Mouse (Mus musculus): ENCODE results near the gene Ufsp1.
A peak's percentile ranks its signal among the peaks of the same experiment; 100 is the strongest.

Ufsp1 gene

GRCm38 (mm10) chr5:137334317-137334716 lies 39.9 kb downstream of the Ufsp1 start:
- DNase-seq (ENCODE audit: low spot score) = no peak

- no peak for DNase-seq (ENCODE audit: low spot score)
These were observed 40.6 kb downstream of the Ufsp1 start for GRCm38 (mm10) chr5:137335066-137335465.

- no peak for DNase-seq (ENCODE audit: low spot score)
These were observed 42.8 kb downstream of the Ufsp1 start for GRCm38 (mm10) chr5:137337190-137337589.

GRCm38 (mm10) chr5:137338256-137338655 lies 43.8 kb downstream of the Ufsp1 start:
- DNase-seq (ENCODE audit: low spot score) = peak; percentile 96

- peak; percentile 84 for DNase-seq (ENCODE audit: low spot score)
These were observed 44.3 kb downstream of the Ufsp1 start for GRCm38 (mm10) chr5:137338663-137339289.

GRCm38 (mm10) chr5:137339290-137339979 lies 45.0 kb downstream of the Ufsp1 start:
- DNase-seq (ENCODE audit: low spot score) = no peak

- DNase-seq (ENCODE audit: low spot score) = no peak
These were observed 45.8 kb downstream of the Ufsp1 start for GRCm38 (mm10) chr5:137340222-137340621.

- DNase-seq (ENCODE audit: low spot score) = no peak
These were observed 48.1 kb downstream of the Ufsp1 start for GRCm38 (mm10) chr5:137342407-137343012.

GRCm38 (mm10) chr5:137343412-137343811 lies 49.0 kb downstream of the Ufsp1 start:
- DNase-seq (ENCODE audit: low spot score) = no peak

- no peak for DNase-seq (ENCODE audit: low spot score)
These were observed 49.4 kb downstream of the Ufsp1 start for GRCm38 (mm10) chr5:137343869-137344268.

Data from MN1 (cell line).